Mouse (Mus musculus) retina, embryonic 14.5 days (tissue): ENCODE measurements at regions not wholly inside any gene's neighbourhood (a gene's known extent, or its start where the extent isn't known, plus 50 kb on each side); places are given as distances from the start of the nearest gene placed in this dataset.

Experiments used
- DNase-seq: peaks from one replicate; pipeline ENCODE4 v3.0.0-alpha.2; 2015; ENCODE audit warnings: low spot score

DNA sequence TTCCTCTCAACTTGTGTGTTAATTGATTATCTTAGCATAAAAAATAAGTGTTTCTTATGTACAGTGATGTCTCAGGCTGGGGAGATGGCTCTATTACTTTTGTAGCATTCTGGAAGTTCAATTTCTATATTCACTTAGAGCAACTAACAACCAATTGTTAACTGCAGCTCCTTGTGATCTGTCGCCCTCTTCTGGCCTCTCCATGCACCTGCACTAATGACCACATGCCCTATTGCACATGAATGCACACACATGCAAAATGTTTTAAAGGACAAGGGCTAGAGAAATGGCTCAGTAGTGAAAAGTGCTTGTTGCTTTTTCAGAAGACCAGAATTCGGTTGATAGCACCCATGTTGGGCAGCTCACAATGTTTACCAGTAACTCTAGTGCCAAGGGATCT, 629.1 kb upstream of the Dpp10 start:
- DNase-seq: peak; percentile 18

DNA sequence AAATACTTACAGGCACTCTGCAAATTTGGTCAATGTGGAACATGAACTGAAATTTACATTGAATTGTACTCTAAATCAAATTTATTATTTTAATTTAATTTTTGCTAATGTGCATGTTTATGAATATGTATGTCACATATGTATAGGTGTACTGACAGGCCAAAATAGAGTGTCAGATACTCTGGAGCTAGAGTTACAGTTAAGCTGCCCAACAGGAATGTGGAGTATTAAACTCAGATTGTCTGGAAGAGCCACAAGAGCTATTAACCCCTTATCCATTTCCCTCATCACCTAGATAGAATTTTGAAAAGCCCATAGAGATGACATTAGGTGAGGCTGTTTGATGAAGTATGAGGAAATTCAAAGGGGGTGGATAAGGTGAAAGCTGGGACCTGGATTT, 607.5 kb upstream of the Dpp10 start:
- DNase-seq: no peak

DNA sequence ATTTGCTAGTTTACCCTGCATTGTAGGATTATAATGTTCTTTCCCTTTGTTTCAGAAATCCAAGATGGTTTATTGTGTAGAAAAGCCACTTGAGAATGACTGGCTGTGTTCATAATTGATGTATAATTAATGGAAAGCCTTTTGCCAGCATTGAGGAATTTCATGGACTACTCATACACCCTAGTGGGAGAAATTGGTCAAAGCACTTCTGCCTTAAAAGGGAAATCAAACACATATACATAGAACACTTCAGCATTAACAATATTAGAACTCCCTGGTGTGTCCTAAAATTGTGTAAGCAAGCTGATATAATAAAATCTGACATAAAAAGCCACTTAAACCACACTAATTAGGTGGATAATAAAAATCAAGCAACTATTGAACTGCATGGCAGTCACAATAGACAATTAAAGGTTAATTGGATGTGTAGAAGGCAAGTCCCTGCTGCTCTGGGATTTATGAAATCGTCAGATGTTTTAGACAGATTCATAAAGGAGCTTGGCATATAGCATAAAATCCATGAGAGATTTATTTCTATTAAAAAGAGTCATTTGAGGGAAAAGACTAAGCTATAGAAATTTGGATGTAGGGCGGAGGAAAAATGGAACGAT, 607.0 kb upstream of the Dpp10 start:
- peak; percentile 75 for DNase-seq

GRCm38 (mm10) chr1:124635246-124635768, 589.9 kb upstream of the Dpp10 start:
- DNase-seq: no peak

DNA sequence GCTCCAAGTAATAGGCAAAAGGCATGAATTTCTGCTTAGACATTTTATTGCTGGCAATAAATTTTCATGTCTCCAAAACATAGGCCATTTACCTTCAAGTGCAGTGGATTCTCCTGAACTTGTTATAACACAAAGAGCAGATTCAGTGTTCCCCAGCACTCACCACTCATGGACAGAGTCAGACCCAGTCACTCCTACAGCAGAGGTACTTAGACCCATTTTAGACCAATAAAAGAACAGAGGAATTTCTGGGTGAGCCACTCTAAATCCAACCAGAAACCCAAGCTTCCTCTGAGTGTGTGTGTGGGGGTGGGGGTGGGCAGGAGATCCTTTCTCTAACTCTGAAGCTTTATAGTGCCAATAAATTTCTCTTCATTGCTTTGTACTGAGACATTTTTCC, 584.7 kb upstream of the Dpp10 start:
- DNase-seq: no peak

- DNase-seq: no peak
Observed at GRCm38 (mm10) chr1:124584620-124585019, 539.3 kb upstream of the Dpp10 start.
